Mouse (Mus musculus) right cerebral cortex, adult 18-20 months (tissue): ENCODE data around the gene Gm11985.

Experiments
- DNase-seq: peaks from one replicate; pipeline ENCODE4 v3.0.0; 2022; ENCODE audit warnings: mixed read lengths

The Gm11985 gene

DNA sequence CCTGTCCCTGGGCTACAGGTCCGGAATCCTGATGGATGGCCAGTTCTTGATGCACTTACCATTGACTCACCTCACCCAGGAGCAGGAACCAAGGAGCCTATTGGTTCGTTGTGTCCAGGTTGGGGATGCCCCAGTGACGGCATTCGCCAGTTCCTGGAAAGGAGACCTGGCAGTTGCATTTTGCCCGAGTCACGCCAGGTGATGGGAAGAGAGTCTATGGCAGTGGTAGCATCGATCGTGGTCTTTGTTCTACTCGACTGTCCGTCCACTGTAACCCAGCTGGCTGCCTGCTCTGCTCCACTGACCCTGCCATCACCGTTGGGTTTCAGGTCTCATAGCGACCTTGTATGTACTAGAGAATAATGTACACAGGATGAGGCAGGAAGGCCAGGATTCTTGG is 36.0 kb downstream of the Gm11985 start:
- DNase-seq, result no peak

DNA sequence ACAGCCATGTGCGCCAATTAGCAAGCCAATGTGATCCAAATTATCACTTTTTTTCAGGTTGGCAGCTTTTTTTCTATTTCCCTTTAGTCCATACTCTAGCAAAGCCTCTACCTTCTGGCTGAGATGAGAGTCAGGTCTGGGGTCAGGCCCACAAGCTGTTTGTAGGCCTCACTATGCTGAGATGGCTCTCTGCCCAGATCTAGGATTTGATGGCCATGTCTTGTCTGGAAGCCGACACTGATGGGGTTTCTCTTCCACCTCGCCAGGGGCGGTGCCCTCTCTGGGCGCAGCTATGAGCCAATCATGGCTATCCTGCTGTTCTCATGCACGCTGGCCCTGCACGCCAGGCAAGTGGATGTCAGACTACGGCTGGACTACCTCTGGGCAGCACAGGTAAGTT is 37.9 kb downstream of the Gm11985 start:
- DNase-seq, result no peak

DNA sequence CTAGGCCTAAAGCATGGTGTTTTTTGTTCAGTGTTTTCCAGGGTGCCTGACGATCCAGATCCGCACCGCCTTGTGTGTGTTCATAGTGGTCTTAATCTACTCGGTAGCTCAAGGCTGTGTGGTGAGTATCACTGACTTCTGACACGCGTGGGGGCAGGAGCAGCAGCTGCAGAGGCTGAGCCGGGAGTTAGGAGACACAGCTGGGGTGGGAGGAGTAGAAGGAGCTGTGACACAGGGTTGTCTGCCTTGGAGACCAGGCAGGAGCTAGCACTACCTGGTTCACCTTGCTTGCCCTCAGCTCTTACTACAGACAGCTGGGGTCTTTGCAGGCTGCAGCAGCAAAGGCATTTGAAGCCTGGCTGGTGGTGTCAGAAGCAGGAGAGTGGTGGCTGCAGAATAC is 38.9 kb downstream of the Gm11985 start:
- DNase-seq, result no peak

DNA sequence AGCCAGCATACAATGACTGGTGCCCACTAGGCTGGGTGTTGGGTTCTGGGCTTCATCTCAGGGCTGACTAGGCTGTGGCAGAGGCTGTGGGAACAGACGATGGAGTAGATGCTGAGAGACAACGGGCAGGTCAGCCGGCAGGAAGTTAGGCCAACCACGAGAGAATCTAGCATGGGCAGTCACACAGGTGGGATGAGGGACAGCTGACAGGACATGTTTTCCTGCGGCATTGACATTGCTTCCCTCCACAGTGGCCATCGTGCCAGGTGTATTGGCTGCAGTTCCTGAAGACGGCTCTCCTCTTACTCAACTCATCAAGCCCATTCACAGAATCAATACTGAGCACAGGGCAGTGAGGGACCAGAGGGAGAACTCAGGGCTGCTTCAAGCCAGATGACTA is 40.4 kb downstream of the Gm11985 start:
- no peak for DNase-seq

DNA sequence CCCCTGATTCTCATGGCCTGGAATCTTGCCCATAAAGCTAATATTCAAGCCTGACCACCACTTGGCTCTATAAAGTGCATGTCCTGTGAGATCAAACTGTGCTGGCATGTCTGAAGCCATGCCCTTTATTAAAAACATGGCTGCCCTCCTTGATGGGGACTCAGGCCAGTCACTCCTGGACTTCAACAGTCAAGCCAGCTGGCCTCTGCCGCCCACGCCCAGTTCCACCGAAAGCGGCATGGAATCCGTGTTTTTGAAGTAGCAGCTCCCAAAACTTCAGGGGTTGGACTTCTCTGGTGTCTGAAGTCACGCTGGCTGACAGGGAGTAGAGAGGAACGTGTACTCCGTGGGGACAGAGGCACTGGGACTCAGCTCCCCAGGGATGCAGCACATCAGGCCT is 40.8 kb downstream of the Gm11985 start:
- no peak for DNase-seq

DNA sequence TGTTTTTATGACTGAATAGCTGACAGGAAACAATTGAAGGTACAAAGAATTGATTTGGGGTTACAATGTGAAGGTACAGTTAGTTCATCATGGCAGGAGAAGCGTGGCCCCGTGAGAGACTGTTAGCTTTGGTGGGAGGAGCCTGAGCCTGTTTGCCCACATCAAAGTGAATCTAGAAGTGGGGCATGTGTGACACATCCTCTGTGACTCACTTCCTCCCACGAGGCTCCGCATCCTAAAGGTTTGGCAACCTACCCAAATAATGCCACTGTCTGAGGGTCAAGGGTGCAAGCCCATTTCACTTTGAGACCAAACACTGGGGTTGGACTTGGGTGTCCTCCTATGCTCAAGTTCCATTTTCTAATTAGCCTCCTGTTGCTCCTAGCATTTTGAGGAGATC is 43.1 kb downstream of the Gm11985 start:
- DNase-seq, result peak; percentile 62

DNA sequence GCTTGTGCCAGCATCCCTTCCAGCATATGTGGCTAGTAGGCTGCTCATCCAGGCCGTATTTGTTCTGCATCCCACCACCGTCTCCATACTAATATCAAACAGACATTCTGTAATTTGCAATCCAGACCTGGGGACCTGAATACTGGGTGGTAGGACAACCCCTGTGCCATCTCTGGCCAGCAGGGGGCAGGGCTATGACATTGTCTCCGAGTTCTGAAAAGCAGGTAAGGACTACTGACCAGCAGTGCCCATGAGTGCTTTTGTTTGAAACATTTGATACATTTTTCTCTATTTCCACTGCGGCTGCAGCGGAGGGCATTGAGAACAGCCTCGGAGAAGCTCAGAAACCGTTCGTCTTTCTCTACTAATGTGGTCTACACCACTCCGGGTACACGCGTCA is 44.0 kb downstream of the Gm11985 start:
- no peak for DNase-seq

DNA sequence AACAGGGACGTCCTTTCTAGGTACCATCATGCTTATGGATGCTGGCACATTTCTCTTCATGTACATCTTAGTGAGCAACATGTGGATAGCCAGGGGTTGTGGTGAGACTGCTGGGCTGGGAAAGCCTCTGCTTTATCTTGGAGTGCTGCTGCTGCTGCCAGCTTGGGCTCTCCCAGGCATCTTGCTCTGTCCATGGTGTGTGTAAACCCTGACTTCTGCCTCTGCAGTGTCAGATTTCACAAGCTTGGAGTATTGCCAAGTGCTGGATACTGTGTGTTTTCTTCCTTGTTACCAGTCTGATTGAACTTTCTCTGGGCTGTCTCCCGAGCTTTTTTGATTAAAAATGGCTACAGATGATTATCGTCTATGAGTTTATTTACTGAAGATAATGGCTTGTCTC is 45.6 kb downstream of the Gm11985 start:
- no peak for DNase-seq

DNA sequence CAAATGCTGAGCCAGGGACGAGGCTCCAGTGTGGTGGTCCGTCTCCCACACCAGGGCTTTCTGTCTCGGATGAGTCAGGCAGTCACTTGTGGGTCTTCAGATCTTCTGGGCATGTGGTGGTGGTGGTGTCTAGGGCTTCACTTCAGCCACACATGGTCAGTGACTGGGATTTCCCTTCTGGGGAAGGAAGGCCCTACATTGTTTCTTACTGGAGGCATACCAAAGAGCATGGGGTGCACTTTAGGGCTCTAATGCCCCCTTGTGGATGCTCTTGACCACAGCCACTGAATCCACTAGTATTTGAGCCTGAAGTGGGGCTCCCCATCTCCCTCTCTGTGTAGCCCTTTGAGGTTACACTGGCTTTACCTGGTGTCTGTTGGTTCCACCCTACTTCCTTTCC is 47.9 kb downstream of the Gm11985 start:
- peak; percentile 42 for DNase-seq

DNA sequence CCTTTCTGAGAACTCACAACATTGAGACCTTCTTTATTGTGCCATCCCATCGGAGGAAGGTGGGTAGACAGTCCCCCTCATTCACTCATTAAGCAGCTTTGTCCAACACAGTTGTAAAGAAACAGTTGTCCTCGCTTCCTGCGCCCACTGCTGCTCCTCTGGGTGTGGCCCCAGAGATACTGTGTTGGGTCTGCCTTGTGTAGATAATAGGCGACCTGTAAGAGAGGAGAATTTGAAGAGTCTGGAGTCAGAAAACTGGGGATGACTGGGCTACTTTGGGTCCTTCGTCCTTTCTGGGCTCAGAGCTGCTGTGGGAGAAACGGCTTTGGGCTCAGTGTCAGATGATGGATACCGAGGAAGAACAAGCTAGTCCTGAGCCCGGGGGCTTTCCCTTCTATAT is 50.0 kb downstream of the Gm11985 start:
- no peak for DNase-seq

DNA sequence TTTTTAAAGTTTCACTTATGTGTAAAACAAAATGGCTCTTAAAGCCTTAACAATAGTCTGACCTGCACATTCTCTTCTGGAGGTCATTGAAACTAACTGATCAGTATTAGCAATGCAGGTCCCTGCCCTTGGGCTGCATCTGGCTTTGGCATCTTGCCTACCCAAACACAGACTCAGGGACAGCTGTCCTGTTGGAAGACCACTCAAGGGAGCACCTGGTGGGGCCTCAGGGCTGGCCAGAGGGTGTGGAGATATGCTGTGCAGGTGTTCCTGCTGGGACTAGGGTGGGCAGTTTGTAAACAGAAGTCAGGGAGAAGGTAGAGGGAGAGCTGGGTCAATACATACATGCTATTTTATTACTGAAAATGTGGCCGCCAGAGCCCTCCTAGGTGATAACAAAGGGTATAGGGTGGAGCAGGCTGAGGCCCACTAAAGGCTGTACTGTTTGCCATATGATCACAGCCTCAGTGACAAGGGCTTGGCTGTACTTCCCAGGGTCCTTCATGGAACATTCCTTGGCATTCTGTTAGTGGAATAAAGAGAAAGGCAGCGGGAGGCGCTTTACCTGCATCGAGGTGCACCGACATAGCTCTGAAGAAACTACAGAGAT is 52.0 kb downstream of the Gm11985 start:
- no peak for DNase-seq

DNA sequence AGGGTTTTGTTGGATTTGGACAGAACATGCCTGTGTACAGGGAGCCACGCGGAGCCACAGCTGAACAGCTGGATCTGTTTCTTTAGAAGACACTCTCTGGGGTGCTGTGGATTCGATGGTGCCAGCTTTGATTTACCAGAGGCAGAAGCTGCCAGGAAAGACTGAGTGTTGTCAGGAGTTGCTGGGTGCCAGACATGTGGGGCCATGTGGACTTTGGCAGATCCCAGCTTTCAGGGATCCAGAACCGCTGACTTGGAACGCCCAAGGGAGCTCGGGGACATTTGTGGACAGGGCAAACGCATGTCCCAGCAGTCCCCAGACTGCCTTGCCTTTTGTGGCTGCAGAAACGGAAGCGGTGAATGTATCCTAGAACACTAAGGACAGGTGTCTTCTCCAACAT is 52.6 kb downstream of the Gm11985 start:
- DNase-seq, result no peak

DNA sequence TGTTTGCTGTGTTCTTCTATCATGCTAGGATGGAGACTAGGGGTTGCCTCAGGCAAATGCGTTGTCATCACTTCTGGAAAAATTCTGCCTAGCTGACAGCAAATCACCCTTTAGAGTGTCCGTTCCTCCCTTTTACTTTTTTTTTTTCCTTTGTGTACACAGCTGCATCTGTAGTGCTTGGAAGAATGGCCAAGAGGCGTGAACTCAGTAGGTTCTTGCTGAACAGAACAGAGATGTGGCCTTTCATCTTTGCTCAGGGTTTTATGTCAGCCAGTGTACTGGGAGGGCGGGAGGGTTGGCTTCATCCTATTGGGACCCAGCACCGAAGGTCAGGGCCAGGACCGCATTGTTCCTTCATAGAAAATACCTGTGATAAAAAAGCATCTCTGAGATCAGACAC is 53.1 kb downstream of the Gm11985 start:
- DNase-seq, result no peak

DNA sequence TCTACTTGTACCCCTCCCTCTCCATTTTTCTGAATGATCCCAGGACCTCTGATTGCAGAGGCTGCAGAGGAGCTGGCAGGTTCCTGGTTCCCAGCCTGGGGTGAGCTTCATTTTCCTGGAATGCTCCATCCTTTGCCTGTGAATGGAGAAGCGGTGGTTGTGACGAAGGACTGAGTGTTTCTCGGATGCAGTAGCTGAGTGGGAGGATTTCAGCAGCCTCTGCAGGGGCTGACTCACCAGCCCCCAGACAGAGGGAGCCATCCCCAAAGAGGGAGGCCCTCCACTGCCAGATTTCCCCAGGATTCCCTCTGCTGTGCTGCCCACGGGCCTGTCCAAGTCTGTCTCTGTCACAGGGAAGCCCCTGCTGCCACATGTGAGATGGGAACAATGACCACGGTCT is 54.0 kb downstream of the Gm11985 start:
- DNase-seq, result peak; percentile 83

DNA sequence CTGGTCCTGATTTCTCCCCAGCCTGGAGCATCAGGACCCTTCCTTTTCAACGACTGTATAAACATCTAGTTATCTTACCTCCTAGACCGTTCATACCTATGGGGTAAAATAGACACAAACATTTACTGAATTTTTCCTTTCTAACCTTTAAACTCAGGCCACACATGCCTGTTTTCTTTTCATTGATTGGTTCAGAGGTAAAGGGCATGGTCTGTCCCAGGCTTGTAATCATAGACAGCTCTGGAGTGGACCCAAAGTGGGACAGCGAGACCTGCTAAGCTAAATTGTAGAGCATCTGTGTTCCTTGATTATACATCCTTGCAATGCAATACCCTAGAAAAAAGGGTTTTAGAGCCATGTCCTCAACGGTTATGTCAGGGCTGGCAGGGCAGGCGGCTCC is 54.6 kb downstream of the Gm11985 start:
- DNase-seq, result no peak
